Mouse (Mus musculus): ENCODE measurements around the gene Hist1h2bf. TPM values are rescaled to one million over a fixed set of nuclear protein-coding genes. Genes with fewer than 3 reads are reported as not detected.
"Not testable (repeated sequence)": the region's sequence is repeated elsewhere in the genome, so short reads cannot be mapped to it uniquely, and the experiment has no call there.

Gene Hist1h2bf
- polyA plus RNA-seq, 2 experiments, result 3.4 to 15.9 TPM

- under 1% methylated on average over 21 of the region's 41 CpGs for WGBS (ENCODE audit: insufficient replicate concordance)
- Histone ChIP-seq H3K27ac (peak overlapping the region; percentile 97), H3K4me1 (replicated peaks; ENCODE audit: control insufficient read depth in 2 of 2, insufficient read depth in 2 of 2, low read length in 1 of 2) (peaks cover 12 to 20% of the 10 kb centered on the region in 2 experiments), H3K4me3 (ENCODE audit: insufficient read depth in 1 of 2, low read depth in 2 of 2, low read length in 2 of 2) (peak overlapping the region; percentile 48 to 65), H3K9ac (replicated peaks) (peak overlapping the region; percentile 88), H3K4me2 (ENCODE audit: low read depth) (peak overlapping the region; percentile 79)
- not testable (repeated sequence) for ATAC-seq (ENCODE audit: insufficient read depth); H3K36me3 ChIP-seq (replicated peaks; ENCODE audit: control insufficient read depth, insufficient read depth, low read depth); H3K9me3 ChIP-seq (ENCODE audit: control insufficient read depth, low read length); H3K27me3 ChIP-seq (ENCODE audit: control insufficient read depth, insufficient read depth, low read length)
- peak in 1 of 3 experiments; percentile 63 for DNase-seq (ENCODE audit: low read depth in 3 of 3, low spot score in 3 of 3)
- TF ChIP-seq CTCF (IDR thresholded peaks at IDR 0.05; ENCODE audit: low read depth) (0 out of 2 replicates have a peak, but pooled peaks have one; percentile 6), EP300 (IDR thresholded peaks at IDR 0.05; ENCODE audit: low read depth) (peak; percentile 3; the same call in 1 of the 2 replicates)
Observed at GRCm38 (mm10) chr13:23570261-23571021, 3.6 kb downstream of the Hist1h2bf start.

- Histone ChIP-seq H3K4me1 (replicated peaks; ENCODE audit: control insufficient read depth in 2 of 2, insufficient read depth in 2 of 2, low read length in 1 of 2) (peaks cover 24 to 32% of the 10 kb centered on the region in 2 experiments), H3K27ac (peak overlapping the region; percentile 92), H3K36me3 (replicated peaks; ENCODE audit: control insufficient read depth, insufficient read depth, low read depth) (no peaks in the 10 kb centered on the region), H3K4me3 (ENCODE audit: insufficient read depth in 1 of 2, low read depth in 2 of 2, low read length in 2 of 2) (no peak overlapping the region), H3K4me2 (ENCODE audit: low read depth) (no peak overlapping the region), H3K9ac (replicated peaks) (no peak overlapping the region; the same call in 1 of the 2 replicates), H3K27me3 (ENCODE audit: control insufficient read depth, insufficient read depth, low read length) (no peaks in the 10 kb centered on the region), H3K9me3 (ENCODE audit: control insufficient read depth, low read length) (no peaks in the 10 kb centered on the region)
- no peak for DNase-seq (ENCODE audit: low read depth in 3 of 3, low spot score in 3 of 3)
- no peak for ATAC-seq (ENCODE audit: insufficient read depth)
- WGBS (ENCODE audit: insufficient replicate concordance), result 74% methylated on average over 2 of the region's 2 CpGs
- TF ChIP-seq EP300 (IDR thresholded peaks at IDR 0.05; ENCODE audit: low read depth), result no peak
- TF ChIP-seq CTCF (IDR thresholded peaks at IDR 0.05; ENCODE audit: low read depth), result no peak
Observed at GRCm38 (mm10) chr13:23564482-23564881, 9.5 kb downstream of the Hist1h2bf start.

GRCm38 (mm10) chr13:23562699-23563462 lies 11.1 kb downstream of the Hist1h2bf start:
- 2% methylated on average over 18 of the region's 18 CpGs for WGBS (ENCODE audit: insufficient replicate concordance)
- Histone ChIP-seq H3K4me3 (ENCODE audit: insufficient read depth in 1 of 2, low read depth in 2 of 2, low read length in 2 of 2) (peak overlapping the region; percentile 40 to 54), H3K4me1 (replicated peaks; ENCODE audit: control insufficient read depth in 2 of 2, insufficient read depth in 2 of 2, low read length in 1 of 2) (peaks cover 24 to 29% of the 10 kb centered on the region in 2 experiments), H3K4me2 (ENCODE audit: low read depth) (peak overlapping the region; percentile 69), H3K9me3 (ENCODE audit: control insufficient read depth, low read length) (no peaks in the 10 kb centered on the region), H3K27me3 (ENCODE audit: control insufficient read depth, insufficient read depth, low read length) (no peaks in the 10 kb centered on the region), H3K9ac (replicated peaks) (peak overlapping the region; percentile 70), H3K27ac (peak overlapping the region; percentile 92), H3K36me3 (replicated peaks; ENCODE audit: control insufficient read depth, insufficient read depth, low read depth) (no peaks in the 10 kb centered on the region)
- ATAC-seq (ENCODE audit: insufficient read depth), result peak; percentile 5; the same call in 1 of the 2 replicates
- TF ChIP-seq EP300 (IDR thresholded peaks at IDR 0.05; ENCODE audit: low read depth), result no peak
- TF ChIP-seq CTCF (IDR thresholded peaks at IDR 0.05; ENCODE audit: low read depth), result peak; percentile 42; the same call in 1 of the 2 replicates
- DNase-seq (ENCODE audit: low read depth in 3 of 3, low spot score in 3 of 3), result peak in 1 of 3 experiments; percentile 75

GRCm38 (mm10) chr13:23561883-23562659 lies 11.9 kb downstream of the Hist1h2bf start, which contains the start of gene Hist1h3e:
Gene Hist1h3e, minus strand, starts transcription at chr13:23562369.
- Histone ChIP-seq H3K9ac (replicated peaks) (peak within 1 kb of the TSS; percentile 81), H3K27ac (peak within 1 kb of the TSS; percentile 92), H3K4me2 (ENCODE audit: low read depth) (peak within 1 kb of the TSS; percentile 69), H3K4me1 (replicated peaks; ENCODE audit: control insufficient read depth in 2 of 2, insufficient read depth in 2 of 2, low read length in 1 of 2) (peaks cover 22 to 24% of the 10 kb centered on the region in 2 experiments), H3K4me3 (ENCODE audit: insufficient read depth in 1 of 2, low read depth in 2 of 2, low read length in 2 of 2) (peak within 1 kb of the TSS; percentile 40 to 54)
- peak; percentile 92 for ATAC-seq (ENCODE audit: insufficient read depth)
- DNase-seq (ENCODE audit: low read depth in 3 of 3, low spot score in 3 of 3), result peak; percentile 98
- whole genome bisulfite sequencing (ENCODE audit: insufficient replicate concordance), result under 1% methylated on average over 50 of the region's 67 CpGs
- TF ChIP-seq EP300 (IDR thresholded peaks at IDR 0.05; ENCODE audit: low read depth), result peak; percentile 72
- H3K27me3 ChIP-seq (ENCODE audit: control insufficient read depth, insufficient read depth, low read length); H3K36me3 ChIP-seq (replicated peaks; ENCODE audit: control insufficient read depth, insufficient read depth, low read depth); H3K9me3 ChIP-seq (ENCODE audit: control insufficient read depth, low read length): not testable (repeated sequence)

- Histone ChIP-seq H3K27ac (peak overlapping the region; percentile 92), H3K4me3 (ENCODE audit: insufficient read depth in 1 of 2, low read depth in 2 of 2, low read length in 2 of 2) (peak overlapping the region; percentile 38 to 54), H3K9ac (replicated peaks) (peak overlapping the region; percentile 81), H3K4me2 (ENCODE audit: low read depth) (peak overlapping the region; percentile 69), H3K4me1 (replicated peaks; ENCODE audit: control insufficient read depth in 2 of 2, insufficient read depth in 2 of 2, low read length in 1 of 2) (peaks cover 24 to 28% of the 10 kb centered on the region in 2 experiments)
- H3K9me3 ChIP-seq (ENCODE audit: control insufficient read depth, low read length); H3K27me3 ChIP-seq (ENCODE audit: control insufficient read depth, insufficient read depth, low read length); DNase-seq (ENCODE audit: low read depth in 3 of 3, low spot score in 3 of 3); ATAC-seq (ENCODE audit: insufficient read depth); H3K36me3 ChIP-seq (replicated peaks; ENCODE audit: control insufficient read depth, insufficient read depth, low read depth): not testable (repeated sequence)
- WGBS (ENCODE audit: insufficient replicate concordance), result 0% methylated on average over 2 of the region's 5 CpGs
Observed at GRCm38 (mm10) chr13:23561531-23561882, 12.5 kb downstream of the Hist1h2bf start.

GRCm38 (mm10) chr13:23560699-23561098 lies 13.3 kb downstream of the Hist1h2bf start:
- peak overlapping the region; percentile 66 for H3K4me2 ChIP-seq (ENCODE audit: low read depth)
- not testable (repeated sequence) for H3K36me3 ChIP-seq (replicated peaks; ENCODE audit: control insufficient read depth, insufficient read depth, low read depth); DNase-seq (ENCODE audit: low read depth in 3 of 3, low spot score in 3 of 3); ATAC-seq (ENCODE audit: insufficient read depth); H3K27me3 ChIP-seq (ENCODE audit: control insufficient read depth, insufficient read depth, low read length); H3K9me3 ChIP-seq (ENCODE audit: control insufficient read depth, low read length)
- peaks cover 24 to 27% of the 10 kb centered on the region in 2 experiments for H3K4me1 ChIP-seq (replicated peaks; ENCODE audit: control insufficient read depth in 2 of 2, insufficient read depth in 2 of 2, low read length in 1 of 2)
- peak overlapping the region; percentile 62 for H3K9ac ChIP-seq (replicated peaks)
- peak overlapping the region; percentile 89 for H3K27ac ChIP-seq
- 26% methylated on average over 2 of the region's 2 CpGs for WGBS (ENCODE audit: insufficient replicate concordance)
- peak overlapping the region; percentile 32 to 38; a peak in 3 of 4 replicates for H3K4me3 ChIP-seq (ENCODE audit: insufficient read depth in 1 of 2, low read depth in 2 of 2, low read length in 2 of 2)

All from liver, embryonic 14.5 days (tissue).